Comparison of ENCODE assay signal across 11 mouse cellular contexts in genomic region chr15:97990721-97991120, GRCm38 (mm10). TPM values are rescaled to one million over a fixed set of nuclear protein-coding genes. Genes with fewer than 3 reads are reported as not detected.
DNase-seq lines count a peak whose midpoint lies in the region; ATAC-seq lines count a peak whose summit lies in the region.
"Had no signal": no experiment of that assay in that cellular context is flagged by ENCODE, and none has a peak within 500 bp of the region (broad histone marks: within the 10 kb centered on the region; RNA-seq: fewer than 3 reads in every experiment).

No protein-coding gene starts in this region.

- no peak overlapping the region for H3K27ac ChIP-seq in intestine, embryonic 16.5 days (ENCODE audit: low read length)
- H3K27ac ChIP-seq in intestine, embryonic 15.5 days, result no peak overlapping the region
- 0 out of 2 replicates have a peak overlapping the region, but pooled peaks have one; percentile 12 for H3K27ac ChIP-seq in embryonic facial prominence, embryonic 15.5 days (replicated peaks)
- H3K27ac ChIP-seq in limb, embryonic 12.5 days, result peak overlapping the region; percentile 94
- H3K27ac ChIP-seq in neural tube, embryonic 11.5 days (ENCODE audit: low read depth, low read length), result peak overlapping the region; percentile 83
- H3K27ac ChIP-seq: lung, embryonic 15.5 days; stomach, embryonic 15.5 days had no signal

- H3K4me1 ChIP-seq in intestine, embryonic 16.5 days (ENCODE audit: control insufficient read depth, insufficient read depth, low read length), result peaks cover 13% of the 10 kb centered on the region
- H3K4me1 ChIP-seq in intestine, embryonic 15.5 days (replicated peaks), result peaks cover 15% of the 10 kb centered on the region
- peaks cover 40% of the 10 kb centered on the region for H3K4me1 ChIP-seq in embryonic facial prominence, embryonic 15.5 days
- peaks cover 53% of the 10 kb centered on the region for H3K4me1 ChIP-seq in limb, embryonic 12.5 days (replicated peaks)
- H3K4me1 ChIP-seq in neural tube, embryonic 11.5 days (ENCODE audit: control insufficient read depth, insufficient read depth, low read length), result peaks cover 40% of the 10 kb centered on the region

- H3K4me2 ChIP-seq in intestine, embryonic 16.5 days (ENCODE audit: low read depth, low read length), result no peak overlapping the region
- no peak overlapping the region for H3K4me2 ChIP-seq in intestine, embryonic 15.5 days (replicated peaks)
- no peak overlapping the region for H3K4me2 ChIP-seq in embryonic facial prominence, embryonic 15.5 days (replicated peaks)
- peak overlapping the region; percentile 35 for H3K4me2 ChIP-seq in limb, embryonic 12.5 days
- H3K4me2 ChIP-seq in neural tube, embryonic 11.5 days (ENCODE audit: low read depth), result peak overlapping the region; percentile 17
- H3K4me2 ChIP-seq: heart, embryonic 12.5 days; lung, embryonic 15.5 days; stomach, embryonic 15.5 days had no signal

- no peaks in the 10 kb centered on the region for H3K36me3 ChIP-seq in intestine, embryonic 16.5 days (ENCODE audit: control insufficient read depth, insufficient read depth, low read length)
- H3K36me3 ChIP-seq in intestine, embryonic 15.5 days, result no peaks in the 10 kb centered on the region
- H3K36me3 ChIP-seq in embryonic facial prominence, embryonic 15.5 days, result no peaks in the 10 kb centered on the region
- peaks cover 82% of the 10 kb centered on the region for H3K36me3 ChIP-seq in limb, embryonic 12.5 days
- H3K36me3 ChIP-seq in neural tube, embryonic 11.5 days (ENCODE audit: control insufficient read depth, insufficient read depth, low read length), result peaks cover 23% of the 10 kb centered on the region
- H3K36me3 ChIP-seq: lung, embryonic 15.5 days; stomach, embryonic 15.5 days had no signal

- no peak overlapping the region for H3K4me3 ChIP-seq in intestine, embryonic 16.5 days (ENCODE audit: low read length)
- no peak overlapping the region for H3K4me3 ChIP-seq in intestine, embryonic 15.5 days (replicated peaks)
- H3K4me3 ChIP-seq in embryonic facial prominence, embryonic 15.5 days (replicated peaks), result no peak overlapping the region
- H3K4me3 ChIP-seq in limb, embryonic 12.5 days (replicated peaks), result no peak overlapping the region
- H3K4me3 ChIP-seq in neural tube, embryonic 11.5 days (ENCODE audit: low read depth, low read length), result no peak overlapping the region
- H3K4me3 ChIP-seq: heart, embryonic 12.5 days; lung, embryonic 15.5 days; stomach, embryonic 15.5 days had no signal

- H3K27me3 ChIP-seq in intestine, embryonic 16.5 days (replicated peaks; ENCODE audit: control insufficient read depth, insufficient read depth, low read length), result 0 out of 2 replicates have a peak, but pooled peaks cover 6% of the 10 kb centered on the region
- H3K27me3 ChIP-seq in intestine, embryonic 15.5 days (replicated peaks), result no peaks in the 10 kb centered on the region; the same call in 1 of the 2 replicates
- no peaks in the 10 kb centered on the region for H3K27me3 ChIP-seq in embryonic facial prominence, embryonic 15.5 days
- H3K27me3 ChIP-seq in limb, embryonic 12.5 days, result no peaks in the 10 kb centered on the region
- H3K27me3 ChIP-seq in neural tube, embryonic 11.5 days (ENCODE audit: control insufficient read depth, insufficient read depth, low read length), result no peaks in the 10 kb centered on the region
- H3K27me3 ChIP-seq: heart, embryonic 12.5 days had no signal

- 0 out of 2 replicates have a peak overlapping the region, but pooled peaks have one; percentile 10 for H3K9ac ChIP-seq in intestine, embryonic 16.5 days (ENCODE audit: low read depth, low read length)
- no peak overlapping the region for H3K9ac ChIP-seq in intestine, embryonic 15.5 days
- no peak overlapping the region for H3K9ac ChIP-seq in embryonic facial prominence, embryonic 15.5 days
- no peak overlapping the region; the same call in 1 of the 2 replicates for H3K9ac ChIP-seq in limb, embryonic 12.5 days (replicated peaks)
- H3K9ac ChIP-seq in neural tube, embryonic 11.5 days (ENCODE audit: low read length), result peak overlapping the region; percentile 11; the same call in 1 of the 2 replicates
- H3K9ac ChIP-seq: heart, embryonic 12.5 days; lung, embryonic 15.5 days; stomach, embryonic 15.5 days had no signal

- H3K9me3 ChIP-seq in intestine, embryonic 16.5 days (ENCODE audit: control insufficient read depth, low read length), result no peaks in the 10 kb centered on the region
- no peaks in the 10 kb centered on the region for H3K9me3 ChIP-seq in intestine, embryonic 15.5 days
- no peaks in the 10 kb centered on the region for H3K9me3 ChIP-seq in embryonic facial prominence, embryonic 15.5 days (replicated peaks)
- no peaks in the 10 kb centered on the region for H3K9me3 ChIP-seq in limb, embryonic 12.5 days
- H3K9me3 ChIP-seq in neural tube, embryonic 11.5 days (ENCODE audit: control insufficient read depth, low read length), result no peaks in the 10 kb centered on the region
- H3K9me3 ChIP-seq: heart, embryonic 12.5 days; lung, embryonic 15.5 days; stomach, embryonic 15.5 days had no signal

- WGBS in intestine, embryonic 16.5 days, result 36% methylated on average over 4 of the region's 4 CpGs
- 42% methylated on average over 4 of the region's 4 CpGs for WGBS in intestine, embryonic 15.5 days
- 23% methylated on average over 4 of the region's 4 CpGs for WGBS in embryonic facial prominence, embryonic 15.5 days
- 18% methylated on average over 4 of the region's 4 CpGs for WGBS in limb, embryonic 12.5 days
- WGBS in neural tube, embryonic 11.5 days, result 6% methylated on average over 4 of the region's 4 CpGs

- no peak for ATAC-seq in intestine, embryonic 16.5 days
- no peak for ATAC-seq in intestine, embryonic 15.5 days
- no peak for ATAC-seq in embryonic facial prominence, embryonic 15.5 days (ENCODE audit: insufficient number of reproducible peaks, low FRiP score, low TSS enrichment, low read depth)
- no peak for ATAC-seq in limb, embryonic 12.5 days (ENCODE audit: insufficient number of reproducible peaks, insufficient read depth, low FRiP score, low TSS enrichment, low read depth)
- no peak for ATAC-seq in neural tube, embryonic 11.5 days (ENCODE audit: insufficient read depth, low FRiP score, low TSS enrichment)

- no peak for DNase-seq in neural tube, embryonic 11.5 days (ENCODE audit: low spot score)
- no peak for DNase-seq in Muller cell, postnatal 12 days (ENCODE audit: inconsistent ontology term)
- no peak for DNase-seq in urinary bladder, postnatal 25 days (ENCODE audit: low spot score)
- DNase-seq: adrenal gland, postnatal 25 days had no signal

RNA-seq across cellular contexts. Expression of gene Col2a1, which starts 13.8 kb away (rescaled TPM):
- polyA plus RNA-seq in intestine, embryonic 16.5 days (2015; fragmentation: Nextera tagmentation; extraction: Ambion mirVana), result 0.33 and 0.53 TPM in 2 replicates
- polyA plus RNA-seq in intestine, embryonic 15.5 days (2015; fragmentation: Nextera tagmentation; extraction: Ambion mirVana), result 2.0 and 2.7 TPM in 2 replicates
- polyA plus RNA-seq in embryonic facial prominence, embryonic 15.5 days (2015; fragmentation: Nextera tagmentation; extraction: Ambion mirVana), result 225 and 386 TPM in 2 replicates
- polyA plus RNA-seq in limb, embryonic 12.5 days (2016; fragmentation: Nextera tagmentation; extraction: Ambion mirVana), result 431 and 545 TPM in 2 replicates
- polyA plus RNA-seq in neural tube, embryonic 11.5 days (2014; fragmentation: Nextera tagmentation; extraction: Ambion mirVana), result 208 and 219 TPM in 2 replicates

RNA-seq across cellular contexts. Expression of gene Tmem106c, which starts 26.7 kb away (rescaled TPM):
- 47.5 and 51.6 TPM in 2 replicates for polyA plus RNA-seq in intestine, embryonic 16.5 days (2015; fragmentation: Nextera tagmentation; extraction: Ambion mirVana)
- polyA plus RNA-seq in intestine, embryonic 15.5 days (2015; fragmentation: Nextera tagmentation; extraction: Ambion mirVana), result 39.3 and 44.4 TPM in 2 replicates
- polyA plus RNA-seq in embryonic facial prominence, embryonic 15.5 days (2015; fragmentation: Nextera tagmentation; extraction: Ambion mirVana), result 52.6 and 60.8 TPM in 2 replicates
- polyA plus RNA-seq in limb, embryonic 12.5 days (2016; fragmentation: Nextera tagmentation; extraction: Ambion mirVana), result 30.9 and 33.9 TPM in 2 replicates
- polyA plus RNA-seq in neural tube, embryonic 11.5 days (2014; fragmentation: Nextera tagmentation; extraction: Ambion mirVana), result 50.2 and 55.9 TPM in 2 replicates

Comparison
In these comparisons a context has a peak if more than half of its experiments do, and no peak if none do; other contexts are left out.
1. H3K9ac ChIP-seq: peak in intestine, embryonic 16.5 days (single experiment) and neural tube, embryonic 11.5 days (single experiment); none in intestine, embryonic 15.5 days (single experiment), embryonic facial prominence, embryonic 15.5 days (single experiment) and limb, embryonic 12.5 days (single experiment).
2. H3K27ac ChIP-seq: peak in embryonic facial prominence, embryonic 15.5 days (single experiment), limb, embryonic 12.5 days (single experiment) and neural tube, embryonic 11.5 days (single experiment); none in intestine, embryonic 16.5 days (single experiment) and intestine, embryonic 15.5 days (single experiment).
3. H3K4me2 ChIP-seq: peak in limb, embryonic 12.5 days (single experiment) and neural tube, embryonic 11.5 days (single experiment); none in intestine, embryonic 16.5 days (single experiment), intestine, embryonic 15.5 days (single experiment) and embryonic facial prominence, embryonic 15.5 days (single experiment).
4. RNA of gene Col2a1, which starts 13.8 kb away (polyA plus RNA-seq): 431 to 545 TPM in limb, embryonic 12.5 days, 225 to 386 TPM in embryonic facial prominence, embryonic 15.5 days and 208 to 219 TPM in neural tube, embryonic 11.5 days; 2.0 to 2.7 TPM in intestine, embryonic 15.5 days and 0.33 to 0.53 TPM in intestine, embryonic 16.5 days; every median in the first group is over 10 times any median in the second.